Mouse (Mus musculus) embryonic fibroblast, embryonic 13.5 days (primary cell): Measurements from ENCODE around the gene Adamts13. TPM values are rescaled to one million over a fixed set of nuclear protein-coding genes. Genes with fewer than 3 reads are reported as not detected.
A peak's percentile ranks its signal among the peaks of the same experiment; 100 is the strongest.

Experiments
- H3K27ac ChIP-seq: 2 replicates; pipeline ENCODE4 v1.5.1; 2012; ENCODE audit warnings: low read length, control low read depth, inconsistent platforms; ENCODE audit not compliant: insufficient read depth
- H3K4me1 ChIP-seq: 2 replicates; pipeline ENCODE4 v1.6.1; 2011; ENCODE audit warnings: low read length; ENCODE audit not compliant: control insufficient read depth, insufficient read depth
- H3K4me3 ChIP-seq: 2 replicates; pipeline ENCODE4 v1.5.1; 2011; ENCODE audit warnings: mild to moderate bottlenecking, control low read depth, low read length; ENCODE audit not compliant: insufficient read depth
- CTCF ChIP-seq: IDR thresholded peaks from 2 replicates; pipeline ENCODE4 v1.5.1; 2011; ENCODE audit warnings: mild to moderate bottlenecking, control low read depth, low read length, moderate library complexity, borderline replicate concordance; ENCODE audit not compliant: insufficient read depth
- POLR2A ChIP-seq: IDR thresholded peaks from 2 replicates; pipeline ENCODE4 v1.6.1; 2011; ENCODE audit warnings: low read depth, mild to moderate bottlenecking, control low read depth, low read length, moderate library complexity
- polyA plus RNA-seq: library from polyadenylated mRNA; stranded (reverse); fragments of >200 nt; gene quantifications from 2 replicates; pipeline ENCODE4 v1.2.4, GENCODE M21; 2011; ENCODE audit warnings: low read depth; ENCODE audit not compliant: missing spikeins, insufficient read length

Adamts13 gene
- polyA plus RNA-seq, 1 experiment, result not detected

- Histone ChIP-seq H3K4me1 (peaks cover 2% of the 10 kb centered on the region; the same call in 1 of the 2 replicates), H3K27ac (no peak within 1 kb of the TSS), H3K4me3 (peak within 1 kb of the TSS; percentile 48)
- no peak for TF ChIP-seq CTCF
- TF ChIP-seq POLR2A, result peak; percentile 70
Measured at GRCm38 (mm10) chr2:27027618-27028436, 54.6 kb downstream of the Adamts13 start, which contains the start of gene Slc2a6. Gene Slc2a6, minus strand, starts transcription at chr2:27027998.

GRCm38 (mm10) chr2:27028437-27029015 is 55.3 kb downstream of the Adamts13 start:
- H3K4me3 ChIP-seq, result no peak overlapping the region
- TF ChIP-seq POLR2A (no peak), CTCF (no peak)
- H3K27ac ChIP-seq, result no peak overlapping the region
- H3K4me1 ChIP-seq, result peaks cover 2% of the 10 kb centered on the region; the same call in 1 of the 2 replicates

GRCm38 (mm10) chr2:27032361-27032760 is 59.1 kb downstream of the Adamts13 start:
- peaks cover 2% of the 10 kb centered on the region; the same call in 1 of the 2 replicates for H3K4me1 ChIP-seq
- no peak overlapping the region for H3K27ac ChIP-seq
- no peak for TF ChIP-seq CTCF
- no peak for TF ChIP-seq POLR2A
- H3K4me3 ChIP-seq, result no peak overlapping the region

- TF ChIP-seq CTCF, result no peak
- H3K4me1 ChIP-seq, result no peaks in the 10 kb centered on the region
- no peak overlapping the region for H3K4me3 ChIP-seq
- H3K27ac ChIP-seq, result no peak overlapping the region
Measured at GRCm38 (mm10) chr2:27036003-27036402, 62.8 kb downstream of the Adamts13 start.

- H3K27ac ChIP-seq, result no peak overlapping the region
- no peaks in the 10 kb centered on the region for H3K4me1 ChIP-seq
- H3K4me3 ChIP-seq, result no peak overlapping the region
- TF ChIP-seq CTCF, result no peak
- no peak for TF ChIP-seq POLR2A
Measured at GRCm38 (mm10) chr2:27037008-27037407, 63.8 kb downstream of the Adamts13 start.

GRCm38 (mm10) chr2:27038596-27038995 is 65.4 kb downstream of the Adamts13 start:
- H3K27ac ChIP-seq, result no peak overlapping the region
- H3K4me1 ChIP-seq, result no peaks in the 10 kb centered on the region
- TF ChIP-seq CTCF, result peak; percentile 72; the same call in 1 of the 2 replicates
- no peak for TF ChIP-seq POLR2A

GRCm38 (mm10) chr2:27039286-27039685 is 66.1 kb downstream of the Adamts13 start:
- no peak overlapping the region for H3K27ac ChIP-seq
- H3K4me3 ChIP-seq, result no peak overlapping the region
- H3K4me1 ChIP-seq, result no peaks in the 10 kb centered on the region
- TF ChIP-seq POLR2A (no peak), CTCF (peak; percentile 22; the same call in 1 of the 2 replicates)

More at GRCm38 (mm10) chr2:27038596-27038995, 65.4 kb downstream of the Adamts13 start:
- no peak overlapping the region for H3K4me3 ChIP-seq

- Histone ChIP-seq H3K4me1 (no peaks in the 10 kb centered on the region), H3K4me3 (no peak overlapping the region), H3K27ac (no peak overlapping the region)
- no peak for TF ChIP-seq POLR2A
- no peak for TF ChIP-seq CTCF
Measured at GRCm38 (mm10) chr2:27042131-27042844, 69.1 kb downstream of the Adamts13 start.

GRCm38 (mm10) chr2:27043461-27043860 is 70.2 kb downstream of the Adamts13 start:
- H3K4me3 ChIP-seq, result no peak overlapping the region
- TF ChIP-seq POLR2A (no peak), CTCF (peak; percentile 81)
- no peaks in the 10 kb centered on the region for H3K4me1 ChIP-seq
- no peak overlapping the region for H3K27ac ChIP-seq

GRCm38 (mm10) chr2:27044166-27044565 is 71.0 kb downstream of the Adamts13 start:
- TF ChIP-seq POLR2A (no peak), CTCF (no peak)
- no peak overlapping the region for H3K27ac ChIP-seq
- no peaks in the 10 kb centered on the region for H3K4me1 ChIP-seq
- H3K4me3 ChIP-seq, result no peak overlapping the region
